In the genomic region with DNA sequence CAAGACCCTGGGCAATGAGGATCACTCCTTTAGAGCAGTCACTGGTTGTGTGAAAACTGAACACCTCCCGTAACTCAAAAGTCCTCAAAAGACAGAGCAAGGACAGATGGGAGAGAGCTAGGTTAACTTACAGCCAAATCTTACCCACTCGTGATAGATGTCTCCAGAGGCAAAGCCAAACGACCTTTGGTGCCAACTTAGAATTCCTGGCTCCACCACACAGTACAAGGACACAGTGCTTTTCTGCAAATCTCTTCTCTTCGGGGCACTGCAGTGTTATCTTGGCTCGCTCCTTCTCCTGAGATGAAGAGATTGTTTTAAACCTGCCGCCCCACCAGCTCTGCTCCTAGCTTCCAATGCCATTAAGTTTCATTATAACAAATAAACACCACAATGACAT, we compare ENCODE assay signal across 16 mouse cellular contexts.
DNase-seq lines count a peak whose midpoint lies in the region; ATAC-seq and TF ChIP-seq lines count a peak whose summit lies in the region.
"Had no signal": no experiment of that assay in that cellular context is flagged by ENCODE, and none has a peak within 500 bp of the region (broad histone marks: within the 10 kb centered on the region; RNA-seq: fewer than 3 reads in every experiment).

No protein-coding gene starts in this region.

- no peaks in the 10 kb centered on the region for H3K36me3 ChIP-seq in forebrain, embryonic 13.5 days (ENCODE audit: poor library complexity, severe bottlenecking)
- H3K36me3 ChIP-seq in forebrain, embryonic 11.5 days (ENCODE audit: control insufficient read depth, insufficient read depth, low read length) = no peaks in the 10 kb centered on the region
- no peaks in the 10 kb centered on the region for H3K36me3 ChIP-seq in hindbrain, embryonic 13.5 days
- no peaks in the 10 kb centered on the region for H3K36me3 ChIP-seq in hindbrain, postnatal 0 days (ENCODE audit: insufficient read depth, low read length)
- H3K36me3 ChIP-seq in neural tube, embryonic 14.5 days (ENCODE audit: control insufficient read depth, insufficient read depth, low read length) = no peaks in the 10 kb centered on the region
- H3K36me3 ChIP-seq in midbrain, embryonic 14.5 days (ENCODE audit: control insufficient read depth, insufficient read depth, low read length) = no peaks in the 10 kb centered on the region
- H3K36me3 ChIP-seq: embryonic facial prominence, embryonic 12.5 days; heart, embryonic 12.5 days; hindbrain, embryonic 10.5 days; hindbrain, embryonic 15.5 days had no signal

- peaks cover 39% of the 10 kb centered on the region for H3K4me1 ChIP-seq in forebrain, embryonic 13.5 days
- H3K4me1 ChIP-seq in forebrain, embryonic 11.5 days (replicated peaks; ENCODE audit: control insufficient read depth, insufficient read depth, low read length) = no peaks in the 10 kb centered on the region
- H3K4me1 ChIP-seq in hindbrain, embryonic 13.5 days (replicated peaks) = peaks cover 26% of the 10 kb centered on the region
- peaks cover 9% of the 10 kb centered on the region for H3K4me1 ChIP-seq in hindbrain, postnatal 0 days (ENCODE audit: insufficient read depth, low read length)
- H3K4me1 ChIP-seq in neural tube, embryonic 14.5 days (ENCODE audit: control insufficient read depth, insufficient read depth, low read length) = 0 out of 2 replicates have a peak, but pooled peaks cover 6% of the 10 kb centered on the region
- peaks cover 9% of the 10 kb centered on the region; the same call in 1 of the 2 replicates for H3K4me1 ChIP-seq in midbrain, embryonic 14.5 days (ENCODE audit: control insufficient read depth, insufficient read depth, low read length)
- H3K4me1 ChIP-seq: embryonic facial prominence, embryonic 12.5 days; heart, embryonic 12.5 days had no signal

- ATAC-seq in forebrain, embryonic 13.5 days = no peak
- ATAC-seq in forebrain, embryonic 11.5 days (replicated peaks; ENCODE audit: low FRiP score) = no peak
- no peak for ATAC-seq in hindbrain, embryonic 13.5 days (ENCODE audit: low FRiP score)
- no peak for ATAC-seq in hindbrain, postnatal 0 days
- ATAC-seq in neural tube, embryonic 14.5 days (ENCODE audit: low read depth) = no peak
- no peak for ATAC-seq in midbrain, embryonic 14.5 days (ENCODE audit: low FRiP score, low TSS enrichment)
- ATAC-seq: activated CD4-positive, CD25-positive, alpha-beta regulatory T cell, adult 4 months; inflammation-experienced regulatory T-cells, adult 6 months had no signal

- H3K9me3 ChIP-seq in forebrain, embryonic 13.5 days (replicated peaks) = no peaks in the 10 kb centered on the region
- H3K9me3 ChIP-seq in forebrain, embryonic 11.5 days (ENCODE audit: control insufficient read depth, low read length) = no peaks in the 10 kb centered on the region
- H3K9me3 ChIP-seq in hindbrain, embryonic 13.5 days = no peaks in the 10 kb centered on the region
- H3K9me3 ChIP-seq in hindbrain, postnatal 0 days (ENCODE audit: low read length) = no peaks in the 10 kb centered on the region
- no peaks in the 10 kb centered on the region for H3K9me3 ChIP-seq in neural tube, embryonic 14.5 days (ENCODE audit: control insufficient read depth, low read length)
- H3K9me3 ChIP-seq in midbrain, embryonic 14.5 days (ENCODE audit: control insufficient read depth, low read length) = no peaks in the 10 kb centered on the region
- H3K9me3 ChIP-seq: embryonic facial prominence, embryonic 12.5 days; heart, embryonic 12.5 days; hindbrain, embryonic 10.5 days; hindbrain, embryonic 15.5 days had no signal

- no peak for TF ChIP-seq CTCF in hindbrain, postnatal 0 days (IDR thresholded peaks at IDR 0.05; ENCODE audit: low read depth)

- H3K9ac ChIP-seq in forebrain, embryonic 13.5 days = no peak overlapping the region
- H3K9ac ChIP-seq in forebrain, embryonic 11.5 days (ENCODE audit: low read length) = no peak overlapping the region
- H3K9ac ChIP-seq in hindbrain, embryonic 13.5 days = no peak overlapping the region
- no peak overlapping the region for H3K9ac ChIP-seq in hindbrain, postnatal 0 days (replicated peaks; ENCODE audit: low read length)
- H3K9ac ChIP-seq in neural tube, embryonic 14.5 days (replicated peaks; ENCODE audit: low read depth, low read length) = no peak overlapping the region
- no peak overlapping the region for H3K9ac ChIP-seq in midbrain, embryonic 14.5 days (replicated peaks; ENCODE audit: low read length)
- H3K9ac ChIP-seq: embryonic facial prominence, embryonic 12.5 days; heart, embryonic 12.5 days; hindbrain, embryonic 15.5 days had no signal

- no peaks in the 10 kb centered on the region for H3K27me3 ChIP-seq in forebrain, embryonic 13.5 days
- H3K27me3 ChIP-seq in forebrain, embryonic 11.5 days (ENCODE audit: control insufficient read depth, insufficient read depth, low read length) = no peaks in the 10 kb centered on the region
- H3K27me3 ChIP-seq in hindbrain, embryonic 13.5 days = no peaks in the 10 kb centered on the region
- H3K27me3 ChIP-seq in hindbrain, postnatal 0 days (ENCODE audit: insufficient read depth, low read length) = no peaks in the 10 kb centered on the region
- no peaks in the 10 kb centered on the region for H3K27me3 ChIP-seq in neural tube, embryonic 14.5 days (ENCODE audit: control insufficient read depth, insufficient read depth, low read length)
- no peaks in the 10 kb centered on the region for H3K27me3 ChIP-seq in midbrain, embryonic 14.5 days (ENCODE audit: control insufficient read depth, insufficient read depth, low read length)
- H3K27me3 ChIP-seq: embryonic facial prominence, embryonic 12.5 days; heart, embryonic 12.5 days; hindbrain, embryonic 15.5 days; Patski had no signal

- H3K4me2 ChIP-seq in forebrain, embryonic 13.5 days = no peak overlapping the region
- H3K4me2 ChIP-seq in forebrain, embryonic 11.5 days (ENCODE audit: low read depth, low read length, severe bottlenecking) = no peak overlapping the region
- no peak overlapping the region for H3K4me2 ChIP-seq in hindbrain, embryonic 13.5 days
- H3K4me2 ChIP-seq in hindbrain, postnatal 0 days (ENCODE audit: low read depth, low read length) = no peak overlapping the region
- H3K4me2 ChIP-seq in neural tube, embryonic 14.5 days (ENCODE audit: low read depth, low read length) = no peak overlapping the region
- H3K4me2 ChIP-seq in midbrain, embryonic 14.5 days (ENCODE audit: low read length) = no peak overlapping the region
- H3K4me2 ChIP-seq: embryonic facial prominence, embryonic 12.5 days; heart, embryonic 12.5 days; hindbrain, embryonic 15.5 days had no signal

- H3K27ac ChIP-seq in forebrain, embryonic 13.5 days = peak overlapping the region; percentile 31; the same call in 1 of the 2 replicates
- H3K27ac ChIP-seq in forebrain, embryonic 11.5 days (ENCODE audit: low read depth, low read length) = no peak overlapping the region
- H3K27ac ChIP-seq in hindbrain, embryonic 13.5 days = peak overlapping the region; percentile 3; the same call in 1 of the 2 replicates
- H3K27ac ChIP-seq in hindbrain, postnatal 0 days = no peak overlapping the region
- H3K27ac ChIP-seq in neural tube, embryonic 14.5 days (ENCODE audit: low read depth, low read length) = peak overlapping the region; percentile 41; the same call in 1 of the 2 replicates
- no peak overlapping the region for H3K27ac ChIP-seq in midbrain, embryonic 14.5 days (replicated peaks; ENCODE audit: low read depth, low read length)
- H3K27ac ChIP-seq: embryonic facial prominence, embryonic 12.5 days; hindbrain, embryonic 10.5 days; hindbrain, embryonic 15.5 days had no signal

- DNase-seq in forebrain, embryonic 11.5 days (ENCODE audit: low spot score) = no peak
- no peak for DNase-seq in hindbrain, postnatal 0 days (ENCODE audit: low spot score)
- peak; percentile 55 for DNase-seq in fat pad, adult 2 months (ENCODE audit: extremely low read depth, low read depth, low spot score)
- no peak for DNase-seq in midbrain, embryonic 14.5 days
- DNase-seq: gastrocnemius, postnatal 14 days; kidney, adult 11 months had no signal

- WGBS in forebrain, embryonic 13.5 days = 86% methylated on average over 6 of the region's 6 CpGs
- 89% methylated on average over 6 of the region's 6 CpGs for WGBS in forebrain, embryonic 11.5 days
- WGBS in hindbrain, embryonic 13.5 days = 80% methylated on average over 6 of the region's 6 CpGs
- 53% methylated on average over 6 of the region's 6 CpGs for WGBS in hindbrain, postnatal 0 days
- WGBS in neural tube, embryonic 14.5 days = 72% methylated on average over 6 of the region's 6 CpGs
- WGBS in midbrain, embryonic 14.5 days = 81% methylated on average over 6 of the region's 6 CpGs

- H3K4me3 ChIP-seq in forebrain, embryonic 13.5 days = no peak overlapping the region
- no peak overlapping the region for H3K4me3 ChIP-seq in forebrain, embryonic 11.5 days (ENCODE audit: low read depth, low read length)
- no peak overlapping the region for H3K4me3 ChIP-seq in hindbrain, embryonic 13.5 days
- H3K4me3 ChIP-seq in hindbrain, postnatal 0 days (ENCODE audit: low read length) = no peak overlapping the region
- H3K4me3 ChIP-seq in neural tube, embryonic 14.5 days (ENCODE audit: low read depth, low read length) = no peak overlapping the region
- H3K4me3 ChIP-seq in midbrain, embryonic 14.5 days (replicated peaks; ENCODE audit: low read depth, low read length) = no peak overlapping the region
- H3K4me3 ChIP-seq: embryonic facial prominence, embryonic 12.5 days; heart, embryonic 12.5 days; hindbrain, embryonic 10.5 days; hindbrain, embryonic 15.5 days had no signal

Comparison
In these comparisons a context has a peak if more than half of its experiments do, and no peak if none do; other contexts are left out.
1. H3K27ac ChIP-seq: peak in forebrain, embryonic 13.5 days (single experiment), hindbrain, embryonic 13.5 days (single experiment) and neural tube, embryonic 14.5 days (single experiment); none in forebrain, embryonic 11.5 days (single experiment), hindbrain, postnatal 0 days (single experiment) and midbrain, embryonic 14.5 days (single experiment).